Mouse (Mus musculus): ENCODE results near the gene Arf3.
A peak's percentile ranks its signal among the peaks of the same experiment; 100 is the strongest.
"Not testable (repeated sequence)": the region's sequence is repeated elsewhere in the genome, so short reads cannot be mapped to it uniquely, and the experiment has no call there.

The Arf3 gene

GRCm38 (mm10) chr15:98762670-98763529 lies at the start of gene Arf3:
Gene Arf3 (minus strand): TSS chr15:98763214.
- DNase-seq (ENCODE audit: low spot score in 2 of 2) = peak; percentile 96 to 97

- DNase-seq (ENCODE audit: low spot score in 2 of 2) = not testable (repeated sequence)
These were observed 47.2 kb upstream of the Arf3 start for GRCm38 (mm10) chr15:98810212-98810611.

- no peak for DNase-seq (ENCODE audit: low spot score in 2 of 2)
These were observed 46.4 kb upstream of the Arf3 start, which contains the start of gene Ddn for GRCm38 (mm10) chr15:98809390-98809789. Gene Ddn (minus strand): TSS chr15:98809490.

- peak; percentile 89 to 91 for DNase-seq (ENCODE audit: low spot score in 2 of 2)
These were observed 45.7 kb upstream of the Arf3 start for GRCm38 (mm10) chr15:98808651-98809134.

GRCm38 (mm10) chr15:98807895-98808650 lies 45.1 kb upstream of the Arf3 start:
- peak; percentile 84 to 88 for DNase-seq (ENCODE audit: low spot score in 2 of 2)

- peak in 1 of 2 experiments; percentile 40 for DNase-seq (ENCODE audit: low spot score in 2 of 2)
These were observed 44.1 kb upstream of the Arf3 start for GRCm38 (mm10) chr15:98806809-98807770.

- DNase-seq (ENCODE audit: low spot score in 2 of 2) = no peak
These were observed 43.2 kb upstream of the Arf3 start for GRCm38 (mm10) chr15:98806071-98806808.

- DNase-seq (ENCODE audit: low spot score in 2 of 2) = peak; percentile 77 to 83
These were observed 42.5 kb upstream of the Arf3 start for GRCm38 (mm10) chr15:98805324-98806040.

GRCm38 (mm10) chr15:98804054-98804453 lies 41.0 kb upstream of the Arf3 start:
- peak; percentile 90 to 95 for DNase-seq (ENCODE audit: low spot score in 2 of 2)

GRCm38 (mm10) chr15:98802926-98803325 lies 39.9 kb upstream of the Arf3 start:
- no peak for DNase-seq (ENCODE audit: low spot score in 2 of 2)

- peak; percentile 82 to 85 for DNase-seq (ENCODE audit: low spot score in 2 of 2)
These were observed 36.4 kb upstream of the Arf3 start for GRCm38 (mm10) chr15:98799396-98799795.

- no peak for DNase-seq (ENCODE audit: low spot score in 2 of 2)
These were observed 35.9 kb upstream of the Arf3 start for GRCm38 (mm10) chr15:98798903-98799302.

GRCm38 (mm10) chr15:98797835-98798492 lies 35.0 kb upstream of the Arf3 start:
- DNase-seq (ENCODE audit: low spot score in 2 of 2) = no peak

- DNase-seq (ENCODE audit: low spot score in 2 of 2) = no peak
These were observed 34.0 kb upstream of the Arf3 start for GRCm38 (mm10) chr15:98796803-98797595.

- no peak for DNase-seq (ENCODE audit: low spot score in 2 of 2)
These were observed 30.2 kb upstream of the Arf3 start for GRCm38 (mm10) chr15:98793141-98793698.

GRCm38 (mm10) chr15:98792233-98793020 lies 29.4 kb upstream of the Arf3 start:
- peak; percentile 42 to 73 for DNase-seq (ENCODE audit: low spot score in 2 of 2)

GRCm38 (mm10) chr15:98791771-98792170 lies 28.8 kb upstream of the Arf3 start:
- DNase-seq (ENCODE audit: low spot score in 2 of 2) = no peak

Measured in frontal cortex, postnatal 36 days (tissue).